Mouse (Mus musculus) granulocyte monocyte progenitor cell, adult 5-6 weeks (primary cell): Measurements from ENCODE around the gene Fgfr2. TPM values are rescaled to one million over a fixed set of nuclear protein-coding genes. Genes with fewer than 3 reads are reported as not detected.
"Not testable (repeated sequence)": the region's sequence is repeated elsewhere in the genome, so short reads cannot be mapped to it uniquely, and the experiment has no call there.

Source experiments
- ATAC-seq: replicated peaks from 2 replicates; pipeline ENCODE4 v1.8.0; 2016; ENCODE audit warnings: mild to moderate bottlenecking, moderate TSS enrichment, inconsistent platforms; ENCODE audit not compliant: poor library complexity, severe bottlenecking
- total RNA-seq, 2 experiments: library from RNA; stranded (forward) in 1 of 2; stranded (reverse) in 1 of 2; fragments of 200-712, 200-1000 nt in 1 of 2; fragments of >200 nt in 1 of 2; fragmentation: Nextera tagmentation in 1 of 2; gene quantifications; 2 replicates each; pipeline ENCODE4 v1.2.3; 2014 to 2017

The Fgfr2 gene
- total RNA-seq, 2 experiments from 2014 or later, result not detected

DNA sequence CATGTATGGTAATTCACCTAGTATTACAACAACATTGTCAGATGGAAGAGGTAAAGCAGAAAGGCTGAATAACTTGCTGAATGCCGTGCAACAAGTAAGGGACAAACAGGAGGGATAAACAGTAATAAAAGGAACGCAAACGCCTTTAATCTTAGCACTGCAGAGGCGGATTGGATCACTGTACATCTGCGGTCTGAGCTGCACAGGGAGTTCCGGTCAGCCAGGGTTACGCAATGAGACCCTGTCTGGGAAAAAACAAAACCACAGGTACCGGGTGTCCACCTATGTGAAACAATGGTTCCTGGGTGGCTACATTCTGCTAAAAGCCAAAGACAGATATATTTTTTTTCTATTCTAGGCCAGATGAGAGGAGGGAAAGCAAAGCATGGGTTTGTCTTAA, 2599.7 kb downstream of the Fgfr2 start:
- ATAC-seq, result no peak

- ATAC-seq, result peak; percentile 20
These were observed 2602.2 kb downstream of the Fgfr2 start for GRCm38 (mm10) chr7:130520812-130521422.

DNA sequence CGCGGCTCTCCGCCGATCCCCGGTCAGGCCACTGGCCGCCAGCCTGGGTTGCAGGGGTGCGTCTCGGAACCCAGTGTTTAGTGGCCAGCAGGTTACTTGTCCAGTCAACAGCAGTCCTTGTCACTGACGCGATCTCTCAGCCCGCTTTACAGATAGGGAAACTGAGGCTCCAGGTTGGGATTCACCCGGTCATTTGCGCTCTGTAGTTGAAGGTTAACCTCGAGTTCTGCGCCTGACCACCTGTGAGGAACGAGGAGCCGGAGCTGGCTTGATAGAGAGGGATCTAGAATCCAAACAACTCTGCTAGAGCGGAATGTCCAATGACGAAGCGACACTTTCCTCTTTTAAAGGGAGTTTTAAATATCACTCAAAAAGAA, 2603.1 kb downstream of the Fgfr2 start, which contains the start of gene Ate1:
Ate1 (minus strand) TSS at position 321 of the 377 bp plus-strand sequence.
- no peak for ATAC-seq

GRCm38 (mm10) chr7:130519096-130520048, 2603.8 kb downstream of the Fgfr2 start:
- ATAC-seq, result peak; percentile 88

GRCm38 (mm10) chr7:130518213-130519095, 2604.7 kb downstream of the Fgfr2 start:
- ATAC-seq, result no peak

DNA sequence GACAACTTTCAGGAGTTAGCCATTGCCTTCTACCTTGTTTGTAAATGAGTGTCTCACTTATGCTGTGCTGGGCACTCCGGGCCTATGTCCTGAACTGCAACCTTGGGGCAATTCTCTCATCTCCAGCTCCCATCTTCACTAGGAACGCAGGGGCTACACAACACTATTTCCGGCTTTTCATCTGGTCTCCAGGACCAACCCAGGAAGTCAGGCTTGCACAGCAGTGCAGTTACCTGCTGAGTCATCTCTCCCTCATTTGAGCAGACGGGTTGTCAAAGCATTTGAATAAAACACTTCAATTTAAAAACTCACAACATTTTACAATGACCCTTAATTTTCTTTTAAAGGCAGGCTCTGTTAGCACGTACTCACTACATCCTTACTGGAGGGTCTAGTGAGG, 2612.9 kb downstream of the Fgfr2 start:
- peak; percentile 30; the same call in 1 of the 2 replicates for ATAC-seq

DNA sequence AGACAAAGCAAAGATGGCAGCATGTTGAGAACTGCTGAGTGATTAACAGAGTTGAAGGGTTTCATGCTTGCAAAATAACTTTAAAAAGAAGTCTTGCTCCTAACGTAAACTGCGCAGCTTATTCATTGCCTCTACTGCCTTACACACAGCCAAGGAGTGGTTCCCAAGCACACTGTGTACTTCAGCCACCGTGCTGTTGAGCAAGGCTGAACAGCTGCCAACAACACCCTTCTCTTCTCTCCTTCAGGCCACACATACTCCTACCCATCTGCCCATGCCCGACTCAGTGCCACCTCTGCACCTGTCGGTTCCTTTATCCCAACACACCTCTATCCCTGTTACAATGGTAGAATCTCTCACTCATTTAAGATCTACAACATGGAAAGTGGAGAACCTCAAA, 2620.1 kb downstream of the Fgfr2 start:
- ATAC-seq, result no peak

DNA sequence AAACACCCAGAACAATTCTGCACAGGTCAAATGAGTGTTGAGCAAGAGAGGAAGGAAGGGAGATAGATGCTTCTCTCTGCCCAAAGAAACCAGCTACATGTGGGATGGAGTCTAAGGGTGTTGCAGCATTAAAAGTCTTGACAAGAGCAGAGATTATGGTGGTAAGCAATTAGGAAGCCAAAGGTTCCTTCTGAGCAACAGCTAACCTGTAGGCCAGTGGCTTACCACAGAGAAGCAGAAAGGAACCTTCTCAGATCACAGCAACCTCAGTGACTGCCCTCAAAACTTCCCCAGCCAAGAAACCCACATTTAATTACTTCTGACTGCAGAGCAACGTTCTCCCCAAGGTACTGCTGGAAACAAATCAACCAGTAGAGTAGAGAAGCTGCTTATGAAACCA, 2621.7 kb downstream of the Fgfr2 start:
- ATAC-seq, result peak; percentile 59

DNA sequence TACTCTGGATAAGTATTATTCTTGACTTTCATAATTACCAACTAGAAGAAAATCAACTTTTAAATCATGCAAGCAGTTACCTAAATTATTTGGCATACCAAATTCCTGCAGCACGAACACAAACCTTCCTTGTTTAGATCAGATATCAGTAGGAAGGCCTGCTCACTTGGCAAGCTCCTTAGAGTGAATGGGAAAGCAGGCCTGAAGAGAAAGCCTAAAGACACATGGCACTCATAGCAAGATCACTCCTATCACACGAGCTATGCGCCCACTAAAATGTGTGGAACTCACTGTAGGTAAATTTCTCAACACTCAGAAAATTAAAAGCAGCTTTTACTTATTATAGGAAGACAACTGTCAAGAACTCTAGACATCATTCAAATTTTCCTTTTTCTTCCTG, 2629.8 kb downstream of the Fgfr2 start:
- ATAC-seq, result no peak

DNA sequence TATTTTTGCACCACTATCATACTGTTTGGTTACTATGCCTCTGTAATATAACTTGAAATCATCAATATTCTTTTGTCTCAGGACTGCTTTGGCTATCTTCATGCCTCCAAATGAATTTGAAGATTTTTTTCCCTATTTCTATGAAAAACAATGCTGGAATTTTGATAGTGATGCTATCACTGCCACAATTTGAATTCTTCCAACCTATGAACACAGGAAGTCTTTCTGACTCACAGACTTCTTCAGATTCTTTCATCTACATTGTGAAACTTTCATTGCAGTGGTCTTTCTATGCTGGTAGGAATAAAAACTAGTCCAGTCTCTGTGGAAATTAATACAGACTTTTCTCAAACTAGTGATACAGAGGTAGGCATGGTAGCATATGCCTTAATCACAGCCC, 2631.1 kb downstream of the Fgfr2 start:
- no peak for ATAC-seq

DNA sequence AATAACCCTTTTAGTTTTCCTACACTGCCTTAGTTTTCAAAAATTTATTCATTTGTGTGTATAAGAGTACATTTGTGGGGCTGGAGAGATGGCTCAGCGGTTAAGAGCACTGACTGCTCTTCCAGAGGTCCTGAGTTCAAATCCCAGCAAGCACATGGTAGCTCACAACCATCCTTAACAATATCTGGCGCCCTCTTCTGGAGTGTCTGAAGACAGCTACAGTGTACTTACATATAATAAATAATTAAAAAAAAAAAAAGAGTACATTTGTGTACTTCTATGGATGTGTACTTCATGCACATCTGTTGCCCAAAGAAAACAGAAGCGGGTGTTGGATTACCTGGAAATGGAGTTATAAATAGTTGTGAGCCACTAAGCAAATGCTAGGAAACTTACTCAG, 2644.1 kb downstream of the Fgfr2 start:
- ATAC-seq, result not testable (repeated sequence)

DNA sequence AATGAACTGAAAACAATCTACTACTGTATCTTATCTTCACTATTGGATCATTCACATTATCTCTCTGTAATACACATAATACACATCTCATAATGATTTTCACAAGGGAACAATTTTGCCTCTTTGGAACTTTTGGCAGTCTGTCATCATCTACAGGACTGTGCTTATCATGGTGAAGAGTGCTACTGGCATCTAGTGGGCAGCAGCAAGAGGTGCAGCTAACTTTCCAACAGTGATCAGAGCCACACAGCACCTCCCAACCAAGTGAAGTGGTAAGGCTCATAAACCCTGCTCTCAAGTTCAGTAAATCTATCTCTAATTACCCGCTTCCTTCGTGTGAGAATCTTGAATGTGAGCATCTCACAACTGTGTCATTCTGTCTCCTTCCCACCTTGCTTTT, 2647.2 kb downstream of the Fgfr2 start:
- peak; percentile 85 for ATAC-seq

DNA sequence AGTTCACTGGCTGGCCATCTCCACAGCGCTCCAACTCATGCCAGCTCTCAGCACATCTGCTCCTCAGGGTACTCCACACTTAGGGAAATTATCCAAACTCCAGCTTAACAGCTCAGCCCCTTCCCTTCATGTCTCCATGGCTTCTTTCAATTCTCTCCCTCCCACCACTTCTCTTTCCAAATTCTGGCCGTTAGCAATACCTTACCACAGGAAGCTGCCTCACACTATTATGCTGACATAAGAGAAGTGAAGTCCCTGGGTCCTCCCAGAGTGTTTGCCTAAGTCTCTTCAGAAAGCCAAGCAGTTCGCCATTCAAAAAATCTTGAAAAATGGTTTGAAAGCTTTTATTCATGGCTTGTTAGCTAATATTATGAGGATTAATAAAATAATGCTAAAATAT, 2649.3 kb downstream of the Fgfr2 start:
- ATAC-seq, result peak; percentile 92

GRCm38 (mm10) chr7:130472683-130473082, 2650.5 kb downstream of the Fgfr2 start:
- no peak for ATAC-seq

DNA sequence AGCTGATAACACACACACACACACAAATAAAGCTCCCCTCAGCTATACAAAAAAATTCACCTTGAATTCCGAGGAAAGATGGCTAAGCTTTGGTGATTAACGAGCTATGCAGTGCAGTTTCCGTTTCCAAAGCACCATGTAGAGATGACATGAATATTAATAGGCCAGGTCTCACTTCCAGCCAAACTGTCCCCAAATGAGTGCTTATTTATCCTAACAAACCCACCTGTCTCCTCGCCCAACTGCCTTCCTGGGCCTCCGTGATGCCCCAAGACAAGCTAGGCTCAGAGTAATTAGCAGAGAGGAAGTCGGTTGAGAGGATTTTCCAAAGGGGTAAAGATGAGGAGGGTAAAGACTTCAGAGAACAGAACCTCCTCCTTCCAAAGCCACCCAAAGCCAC, 2652.1 kb downstream of the Fgfr2 start:
- ATAC-seq, result no peak

DNA sequence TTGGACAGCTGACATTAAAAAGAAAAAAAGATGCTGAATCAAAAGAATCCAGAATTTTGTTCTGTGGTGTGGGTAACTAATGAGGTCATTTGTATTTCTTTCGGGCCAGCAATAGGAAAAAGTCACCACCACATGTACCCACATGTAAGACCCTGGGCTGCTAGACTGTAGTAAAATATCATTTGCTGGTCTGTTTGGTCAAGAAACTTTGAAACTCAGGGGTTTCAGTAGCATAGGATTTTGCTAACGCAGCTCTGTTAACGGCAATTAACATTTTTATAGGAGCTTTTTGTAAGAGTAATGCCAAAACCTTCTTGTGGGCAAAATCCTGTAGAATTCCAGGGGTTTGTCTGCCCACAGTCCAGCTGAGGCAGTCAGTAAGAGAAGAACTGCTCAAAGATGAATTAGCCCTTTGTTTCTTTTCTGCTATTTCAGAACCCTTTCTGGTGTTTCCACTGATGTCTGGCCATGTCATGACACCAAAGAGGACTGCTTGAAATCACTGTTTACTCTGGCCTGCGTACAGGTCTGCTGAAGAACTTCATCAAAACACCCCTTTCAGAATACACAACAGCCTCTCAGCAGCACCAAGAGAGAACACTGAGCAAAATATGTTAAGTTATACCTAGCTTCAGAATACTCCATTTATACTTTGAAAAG, 2667.4 kb downstream of the Fgfr2 start:
- ATAC-seq, result no peak

DNA sequence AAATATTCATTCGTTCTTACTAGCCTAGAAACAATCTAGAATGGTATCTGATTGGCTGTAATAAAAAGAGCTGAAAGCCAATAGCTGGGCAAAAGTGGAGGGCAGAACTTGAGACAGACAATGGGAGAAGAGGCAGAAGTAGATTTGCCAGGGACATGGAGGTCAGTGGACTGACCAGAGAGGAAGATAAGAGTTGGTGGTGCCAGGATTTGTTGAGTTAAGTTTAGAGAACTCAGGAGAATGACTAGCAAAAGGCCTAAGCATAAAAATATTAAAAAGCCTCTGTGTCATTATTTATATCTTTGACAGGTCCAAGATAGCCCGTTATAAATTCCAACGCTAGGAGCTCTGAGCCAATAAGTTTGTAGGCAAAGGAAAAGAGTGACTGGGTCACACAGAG, 2668.9 kb downstream of the Fgfr2 start:
- ATAC-seq, result no peak

DNA sequence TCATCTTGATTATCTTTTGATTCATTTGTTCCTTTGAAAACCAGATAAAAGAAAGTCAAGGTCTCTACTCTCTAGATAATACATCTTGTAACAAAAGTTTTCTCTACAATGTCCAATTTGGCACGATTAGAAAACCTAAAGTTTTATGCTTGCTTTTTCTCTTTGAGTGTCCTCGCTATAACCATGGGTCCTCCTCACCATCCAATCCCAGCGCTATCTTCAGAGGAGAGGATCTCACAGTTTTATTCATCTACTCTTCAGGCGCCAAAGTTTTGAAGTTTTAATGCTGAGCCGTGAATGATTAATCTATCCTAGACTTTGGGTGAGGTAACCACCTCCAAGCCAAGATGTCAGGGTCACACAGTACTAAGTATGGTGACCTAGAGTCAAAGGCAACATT, 2687.4 kb downstream of the Fgfr2 start:
- ATAC-seq, result no peak

GRCm38 (mm10) chr7:130432141-130432540, 2691.0 kb downstream of the Fgfr2 start:
- ATAC-seq, result no peak

- no peak for ATAC-seq
These were observed 2696.6 kb downstream of the Fgfr2 start for GRCm38 (mm10) chr7:130426586-130426985.
